Mouse (Mus musculus) cortical plate, adult 2 months (tissue): ENCODE data around the gene Bmp7. TPM values are rescaled to one million over a fixed set of nuclear protein-coding genes. Genes with fewer than 3 reads are reported as not detected.

Source experiments
- H3K27ac ChIP-seq: fragments of 200-500 bp; 2 replicates; pipeline ENCODE4 v1.5.1; 2012; ENCODE audit warnings: low read length, control low read depth, inconsistent platforms; ENCODE audit not compliant: insufficient read depth
- H3K4me1 ChIP-seq: fragments of 200-500 bp; 2 replicates; pipeline ENCODE4 v1.6.1; 2011; ENCODE audit warnings: low read length; ENCODE audit not compliant: control insufficient read depth, insufficient read depth
- H3K4me3 ChIP-seq: fragments of 200-500 bp; 2 replicates; pipeline ENCODE4 v1.5.1; 2011; ENCODE audit warnings: mild to moderate bottlenecking, low read length, control low read depth; ENCODE audit not compliant: insufficient read depth
- CTCF ChIP-seq: fragments of 200-500 bp; IDR thresholded peaks from 2 replicates; pipeline ENCODE4 v1.5.1; 2011; ENCODE audit warnings: mild to moderate bottlenecking, control low read depth, low read length; ENCODE audit not compliant: insufficient read depth; ENCODE audit errors: extremely low read depth
- POLR2A ChIP-seq: fragments of 200-500 bp; IDR thresholded peaks from 2 replicates; pipeline ENCODE4 v1.6.1; 2011; ENCODE audit warnings: mild to moderate bottlenecking, low read length, control low read depth; ENCODE audit not compliant: insufficient read depth; ENCODE audit errors: extremely low read depth
- polyA plus RNA-seq: library from polyadenylated mRNA; depleted of rRNA; stranded (reverse); fragments of >200 nt; gene quantifications from 2 replicates; pipeline ENCODE4 v1.2.3, GENCODE M21; 2012

The Bmp7 gene
- polyA plus RNA-seq, 1 experiment, result 9.4 TPM

GRCm38 (mm10) chr2:172914018-172914417 is 26.1 kb downstream of the Bmp7 start:
- H3K27ac ChIP-seq, result no peak overlapping the region
- TF ChIP-seq POLR2A (no peak), CTCF (no peak)
- H3K4me1 ChIP-seq, result no peaks in the 10 kb centered on the region
- no peak overlapping the region for H3K4me3 ChIP-seq

GRCm38 (mm10) chr2:172911715-172912114 is 28.4 kb downstream of the Bmp7 start:
- Histone ChIP-seq H3K4me1 (no peaks in the 10 kb centered on the region), H3K27ac (no peak overlapping the region), H3K4me3 (no peak overlapping the region)
- TF ChIP-seq CTCF, result no peak

DNA sequence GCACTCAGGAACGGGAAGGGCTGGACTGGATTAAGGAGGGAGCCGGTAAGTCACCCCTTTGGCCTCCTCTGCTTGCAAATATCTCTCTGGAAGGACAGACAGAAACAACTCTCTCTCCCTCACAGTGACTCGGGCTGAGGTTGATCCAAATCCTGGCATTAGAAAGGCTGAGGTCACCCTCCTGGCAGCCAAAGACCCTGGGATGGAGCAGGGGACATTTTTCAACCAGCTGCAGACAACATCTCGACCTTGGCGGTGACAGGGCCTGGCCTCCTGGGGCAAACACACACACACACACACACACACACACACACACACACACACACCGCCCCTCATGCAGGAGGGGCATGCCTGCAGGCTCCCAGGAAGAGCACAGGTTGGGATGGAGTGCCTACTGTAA is 29.0 kb downstream of the Bmp7 start:
- Histone ChIP-seq H3K27ac (no peak overlapping the region), H3K4me1 (no peaks in the 10 kb centered on the region), H3K4me3 (no peak overlapping the region)
- TF ChIP-seq POLR2A (no peak), CTCF (no peak)

DNA sequence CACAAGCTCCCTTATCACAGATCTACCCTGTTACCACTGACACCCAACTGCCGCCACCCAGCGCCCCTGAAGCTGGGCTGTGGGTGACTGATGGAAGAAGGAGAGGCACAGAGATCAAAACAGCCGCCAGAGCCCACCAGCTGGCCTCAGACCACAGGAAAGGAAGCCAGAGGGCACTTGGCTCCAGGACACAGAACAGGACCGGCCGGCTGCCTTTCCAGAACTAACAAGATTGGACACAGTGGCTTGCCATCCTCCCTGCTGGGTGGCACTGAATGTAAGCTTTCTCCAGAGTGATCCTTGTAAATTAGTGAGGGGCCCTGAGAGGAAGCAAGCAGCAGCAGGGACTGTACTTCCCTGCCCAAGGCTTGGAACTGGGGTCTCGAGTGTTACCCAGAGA is 30.7 kb downstream of the Bmp7 start:
- TF ChIP-seq POLR2A (no peak), CTCF (no peak)
- Histone ChIP-seq H3K27ac (no peak overlapping the region), H3K4me1 (no peaks in the 10 kb centered on the region), H3K4me3 (no peak overlapping the region)

DNA sequence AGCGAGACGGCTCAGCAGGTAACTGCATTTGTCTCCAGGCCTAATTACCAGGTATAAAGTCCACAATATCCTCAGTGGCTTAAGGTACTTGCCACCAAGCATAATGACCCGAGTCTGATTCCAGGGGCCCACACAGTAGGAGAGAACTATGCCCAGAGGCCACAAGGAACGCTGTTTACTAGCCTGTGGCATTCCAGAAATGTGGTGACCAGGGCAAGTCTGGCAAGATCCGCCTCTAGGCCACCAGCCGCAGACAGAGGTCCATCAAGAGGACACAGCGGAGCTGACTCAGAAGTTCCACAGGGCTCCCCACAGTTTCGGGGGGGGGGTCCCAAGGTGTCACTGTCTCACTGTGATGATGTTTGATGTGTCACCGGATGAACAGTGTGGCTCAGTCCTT is 34.0 kb downstream of the Bmp7 start:
- no peak overlapping the region for H3K27ac ChIP-seq
- TF ChIP-seq CTCF (no peak), POLR2A (no peak)
- H3K4me3 ChIP-seq, result no peak overlapping the region
- H3K4me1 ChIP-seq, result peaks cover under 1% of the 10 kb centered on the region; the same call in 1 of the 2 replicates

DNA sequence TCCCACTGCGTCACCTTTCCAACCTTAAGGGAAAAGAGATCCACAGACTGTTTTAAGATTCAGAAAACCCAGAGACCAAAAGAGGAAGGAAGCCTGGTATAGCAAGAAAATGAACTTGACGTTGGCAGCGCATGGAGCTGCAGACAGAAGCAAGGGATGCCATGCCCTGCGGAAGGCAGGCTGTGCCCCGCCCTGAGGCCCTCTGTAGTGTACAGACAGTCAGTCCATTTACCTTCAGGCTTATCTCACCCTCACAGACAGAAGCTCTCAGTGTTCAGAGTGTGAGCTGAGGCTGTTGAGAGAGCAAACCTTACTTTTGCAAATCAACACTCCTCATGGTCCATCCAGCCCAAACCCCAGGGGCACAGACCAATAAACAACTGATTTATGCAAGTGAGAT is 35.1 kb downstream of the Bmp7 start:
- peaks cover 3% of the 10 kb centered on the region; the same call in 1 of the 2 replicates for H3K4me1 ChIP-seq
- H3K27ac ChIP-seq, result no peak overlapping the region
- H3K4me3 ChIP-seq, result no peak overlapping the region
- no peak for TF ChIP-seq POLR2A
- TF ChIP-seq CTCF, result no peak

- H3K4me3 ChIP-seq, result no peak overlapping the region
- peaks cover 3% of the 10 kb centered on the region; the same call in 1 of the 2 replicates for H3K4me1 ChIP-seq
- H3K27ac ChIP-seq, result no peak overlapping the region
- TF ChIP-seq POLR2A, result no peak
- no peak for TF ChIP-seq CTCF
Observed at GRCm38 (mm10) chr2:172904614-172905013, 35.5 kb downstream of the Bmp7 start.

GRCm38 (mm10) chr2:172903523-172903922 is 36.6 kb downstream of the Bmp7 start:
- TF ChIP-seq CTCF (no peak), POLR2A (no peak)
- H3K4me3 ChIP-seq, result no peak overlapping the region
- peaks cover 3% of the 10 kb centered on the region; the same call in 1 of the 2 replicates for H3K4me1 ChIP-seq
- no peak overlapping the region for H3K27ac ChIP-seq

DNA sequence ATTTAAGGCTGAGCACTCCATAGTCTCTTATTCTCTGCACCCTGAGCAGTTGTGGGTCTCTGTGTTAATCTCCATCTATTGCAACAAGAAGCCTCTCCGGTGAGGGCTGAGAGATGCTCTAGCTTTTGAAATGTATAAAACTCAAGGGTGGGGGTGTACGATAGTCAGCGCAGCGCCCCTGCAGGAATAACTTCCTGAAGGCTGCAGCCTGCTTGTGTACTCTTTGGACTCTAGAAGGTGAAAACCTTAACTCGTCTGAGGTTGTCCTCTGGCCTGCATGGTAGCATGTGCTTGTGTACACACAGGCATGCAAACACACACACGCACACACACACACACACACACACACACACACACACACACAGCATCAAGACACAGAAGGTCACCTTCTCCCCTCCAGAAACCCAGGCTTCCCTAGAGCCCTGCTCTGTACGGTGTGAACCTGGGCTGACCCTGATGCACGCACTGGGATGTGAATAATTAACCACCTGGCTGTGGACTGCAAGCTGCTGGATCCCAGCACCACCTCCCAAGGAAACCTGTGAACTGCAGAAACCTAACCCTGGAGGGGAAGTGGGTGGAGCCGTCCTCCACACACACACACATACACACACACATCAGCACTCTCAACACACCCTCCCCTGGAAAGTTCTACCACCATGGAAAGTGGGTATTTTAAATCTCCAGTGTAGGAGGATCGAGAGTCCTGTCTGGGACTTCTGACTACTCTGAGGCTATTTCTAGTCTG is 39.0 kb downstream of the Bmp7 start:
- no peak overlapping the region for H3K27ac ChIP-seq
- TF ChIP-seq POLR2A, result no peak
- TF ChIP-seq CTCF, result no peak
- H3K4me3 ChIP-seq, result no peak overlapping the region
- peaks cover 3% of the 10 kb centered on the region; the same call in 1 of the 2 replicates for H3K4me1 ChIP-seq

DNA sequence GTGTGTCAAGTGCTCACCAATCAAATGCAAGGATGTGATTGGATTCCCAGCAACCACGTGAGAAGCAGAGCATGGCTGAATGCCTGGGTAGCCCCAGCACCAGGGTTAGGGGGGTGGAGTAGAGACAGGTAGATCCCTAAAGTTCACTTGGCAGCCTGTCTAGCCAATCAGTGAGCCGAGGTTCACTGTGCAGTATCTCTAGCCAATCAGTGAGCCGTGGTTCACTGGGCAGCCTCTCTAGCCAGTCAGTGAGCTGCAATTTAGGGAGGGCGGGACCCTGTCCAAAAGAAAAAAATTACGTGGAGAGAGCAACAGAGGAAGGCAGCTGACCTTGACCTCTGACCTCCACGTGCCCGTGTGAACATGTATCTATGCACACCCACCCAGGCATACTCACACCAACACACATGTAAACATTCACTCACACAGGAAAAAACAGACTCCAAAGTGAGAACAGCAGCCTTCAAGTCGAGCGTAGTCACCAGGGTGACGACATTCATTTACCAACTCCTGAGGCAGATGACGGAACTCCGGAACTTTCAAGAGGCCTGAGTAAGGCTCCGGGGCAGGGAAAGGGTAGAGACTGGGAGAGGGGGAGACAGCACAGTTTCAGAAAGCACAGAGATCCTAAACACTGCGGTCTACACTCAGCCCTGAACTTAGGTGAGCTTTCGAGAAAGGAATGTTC is 50.2 kb downstream of the Bmp7 start:
- no peak overlapping the region for H3K4me3 ChIP-seq
- no peak overlapping the region for H3K27ac ChIP-seq
- TF ChIP-seq CTCF (no peak), POLR2A (no peak)
- no peaks in the 10 kb centered on the region for H3K4me1 ChIP-seq
